Mouse (Mus musculus) left cerebral cortex, adult 8-10 months (tissue): ENCODE measurements around the gene Zbtb46. TPM values are rescaled to one million over a fixed set of nuclear protein-coding genes. Genes with fewer than 3 reads are reported as not detected.

ENCODE experiments used
- DNase-seq, 2 experiments: peaks; one replicate each; pipeline ENCODE4 v3.0.0; 2022; ENCODE audit warnings: low spot score in 2 of 2
- total RNA-seq, 4 experiments: library from RNA; stranded (reverse); gene quantifications; 2 replicates each; pipeline ENCODE4 v1.2.4; 2022

Zbtb46 gene
- total RNA-seq, 4 experiments from 2014 or later = 10.9 to 11.9 (median 11.4) TPM

- DNase-seq = peak; percentile 74 to 86
Observed at GRCm38 (mm10) chr2:181364860-181365596, 94.2 kb downstream of the Zbtb46 start, which contains the start of the genes Zgpat and Arfrp1. Zgpat (plus strand) TSS chr2:181364928. Arfrp1 (minus strand) TSS chr2:181365404.

GRCm38 (mm10) chr2:181364487-181364859 is 94.8 kb downstream of the Zbtb46 start:
- no peak for DNase-seq

- no peak for DNase-seq
Observed at GRCm38 (mm10) chr2:181363946-181364345, 95.3 kb downstream of the Zbtb46 start.

- DNase-seq = no peak
Observed at GRCm38 (mm10) chr2:181356780-181357179, 102.4 kb downstream of the Zbtb46 start.

GRCm38 (mm10) chr2:181342766-181343165 is 116.5 kb downstream of the Zbtb46 start:
- DNase-seq = no peak

GRCm38 (mm10) chr2:181340426-181340825 is 118.8 kb downstream of the Zbtb46 start:
- DNase-seq = no peak

Other genes with a start within 250 kb of the Zbtb46 start
- under 1 TPM in 3 of 4 experiments, not detected in 1; 0.16 to 0.40 (median 0.33) TPM for gene Srms, start 246.2 kb downstream of the Zbtb46 start, total RNA-seq
- gene Fndc11, start 239.4 kb downstream of the Zbtb46 start, total RNA-seq = not detected
- gene Helz2, start 217.4 kb downstream of the Zbtb46 start, total RNA-seq = 1 to 10 TPM; 2.3 to 3.5 (median 2.5) TPM
- gene Gmeb2, start 171.4 kb downstream of the Zbtb46 start, total RNA-seq = 10 to 100 TPM; 20.0 to 24.2 (median 21.6) TPM
- gene Stmn3, start 144.9 kb downstream of the Zbtb46 start, total RNA-seq = 100 to 1,000 TPM; 608 to 681 (median 642) TPM
- gene Rtel1, start 139.7 kb downstream of the Zbtb46 start, total RNA-seq = 10 to 100 TPM; 28.9 to 35.7 (median 29.6) TPM
- gene Zgpat, start 94.5 kb downstream of the Zbtb46 start, total RNA-seq = 10 to 100 TPM; 52.9 to 68.4 (median 59.9) TPM
- 10 to 100 TPM; 41.8 to 44.4 (median 43.9) TPM for gene Arfrp1, start 94.0 kb downstream of the Zbtb46 start, total RNA-seq
- 10 to 100 TPM; 33.0 to 37.9 (median 34.9) TPM for gene Lime1, start 79.3 kb downstream of the Zbtb46 start, total RNA-seq
- gene Abhd16b, start 33.8 kb upstream of the Zbtb46 start, total RNA-seq = not detected
- 10 to 100 TPM; 71.5 to 81.3 (median 74.0) TPM for gene Tpd52l2, start 37.7 kb upstream of the Zbtb46 start, total RNA-seq
- gene Dnajc5, start 61.1 kb upstream of the Zbtb46 start, total RNA-seq = 100 to 1,000 TPM; 277 to 310 (median 297) TPM
- 10 to 100 TPM; 53.5 to 80.6 (median 63.6) TPM for gene Uckl1, start 125.5 kb upstream of the Zbtb46 start, total RNA-seq
- 10 to 100 TPM; 54.0 to 60.9 (median 56.7) TPM for gene Prpf6, start 132.4 kb upstream of the Zbtb46 start, total RNA-seq
- 10 to 100 TPM; 68.9 to 94.3 (median 77.1) TPM for gene Zfp512b, start 133.4 kb upstream of the Zbtb46 start, total RNA-seq
- gene Samd10, start 139.8 kb upstream of the Zbtb46 start, total RNA-seq = 10 to 100 TPM; 19.6 to 22.3 (median 21.6) TPM
- gene Gm29797, start 197.6 kb upstream of the Zbtb46 start, total RNA-seq = 1 to 10 TPM in 1 of 4 experiments, under 1 TPM in 2, not detected in 1; 0.53 to 1.2 (median 0.62) TPM
- gene Sox18, start 212.2 kb upstream of the Zbtb46 start, total RNA-seq = 10 to 100 TPM in 1 of 4 experiments, 1 to 10 TPM in 3; 5.8 to 11.8 (median 7.8) TPM
- 10 to 100 TPM; 64.2 to 70.0 (median 65.5) TPM for gene Tcea2, start 220.9 kb upstream of the Zbtb46 start, total RNA-seq
- gene Rgs19, start 234.6 kb upstream of the Zbtb46 start, total RNA-seq = 10 to 100 TPM; 21.9 to 35.9 (median 26.8) TPM
- not detected for gene Lkaaear1, start 239.0 kb upstream of the Zbtb46 start, total RNA-seq